8 mouse cellular contexts compared by ENCODE assay signal in the genomic region with DNA sequence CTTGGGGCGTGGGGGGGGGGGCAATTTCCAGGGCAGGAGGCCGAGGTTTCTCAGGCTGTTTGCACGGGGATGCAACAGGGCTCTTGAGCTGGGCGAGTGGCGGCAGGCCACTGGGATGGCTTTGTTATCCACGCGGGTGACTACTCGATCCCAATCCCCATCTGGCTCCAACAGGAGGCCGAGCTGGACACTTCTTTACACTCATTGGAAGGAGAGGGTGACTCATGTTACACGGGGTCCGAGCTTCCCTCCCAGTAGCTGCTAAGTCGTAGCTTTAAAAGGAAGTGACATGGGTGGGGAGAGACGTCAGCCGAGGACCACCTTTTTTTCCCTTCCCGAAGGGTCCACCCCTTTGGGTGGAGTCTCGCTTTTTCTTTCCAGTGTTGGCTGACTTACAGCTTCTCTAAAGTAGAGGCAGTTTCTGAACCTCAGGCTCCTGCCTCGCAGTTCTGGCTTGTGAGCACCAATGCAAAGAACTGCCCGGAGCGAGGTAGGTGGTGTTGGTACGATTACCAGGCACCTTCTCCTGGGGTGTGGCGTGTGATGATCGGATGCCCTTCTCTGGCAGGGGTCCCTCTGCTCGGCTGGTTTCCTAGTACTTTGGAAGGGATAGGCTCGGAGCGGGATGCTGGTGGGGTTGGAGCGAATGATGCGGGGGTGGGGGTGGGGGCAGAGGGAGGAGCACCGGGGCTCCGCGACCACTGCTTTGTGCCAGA. TPM values are rescaled to one million over a fixed set of nuclear protein-coding genes. Genes with fewer than 3 reads are reported as not detected.
DNase-seq lines count a peak whose midpoint lies in the region; ATAC-seq lines count a peak whose summit lies in the region.

No protein-coding gene starts in this region.

- H3K9me3 ChIP-seq in embryonic facial prominence, embryonic 12.5 days = no peaks in the 10 kb centered on the region
- H3K9me3 ChIP-seq in limb, embryonic 11.5 days (ENCODE audit: control insufficient read depth, low read length) = no peaks in the 10 kb centered on the region
- H3K9me3 ChIP-seq in midbrain, embryonic 13.5 days = no peaks in the 10 kb centered on the region

- peak overlapping the region; percentile 68 for H3K9ac ChIP-seq in embryonic facial prominence, embryonic 12.5 days
- H3K9ac ChIP-seq in limb, embryonic 11.5 days (ENCODE audit: low read length) = peak overlapping the region; percentile 64
- H3K9ac ChIP-seq in midbrain, embryonic 13.5 days (replicated peaks) = peak overlapping the region; percentile 76

- peak overlapping the region; percentile 87 for H3K4me2 ChIP-seq in embryonic facial prominence, embryonic 12.5 days (replicated peaks)
- peak overlapping the region; percentile 74 for H3K4me2 ChIP-seq in limb, embryonic 11.5 days (ENCODE audit: low read depth, severe bottlenecking)
- H3K4me2 ChIP-seq in midbrain, embryonic 13.5 days (replicated peaks) = peak overlapping the region; percentile 73

- no peaks in the 10 kb centered on the region for H3K27me3 ChIP-seq in embryonic facial prominence, embryonic 12.5 days
- no peaks in the 10 kb centered on the region for H3K27me3 ChIP-seq in limb, embryonic 11.5 days (ENCODE audit: control insufficient read depth, insufficient read depth, low read length)
- no peaks in the 10 kb centered on the region for H3K27me3 ChIP-seq in midbrain, embryonic 13.5 days

- WGBS in embryonic facial prominence, embryonic 12.5 days = under 1% methylated on average over 30 of the region's 30 CpGs
- WGBS in limb, embryonic 11.5 days = under 1% methylated on average over 29 of the region's 30 CpGs
- under 1% methylated on average over 30 of the region's 30 CpGs for WGBS in midbrain, embryonic 13.5 days

- H3K4me3 ChIP-seq in embryonic facial prominence, embryonic 12.5 days = peak overlapping the region; percentile 66
- H3K4me3 ChIP-seq in limb, embryonic 11.5 days (ENCODE audit: low read depth, low read length) = peak overlapping the region; percentile 50
- H3K4me3 ChIP-seq in midbrain, embryonic 13.5 days (replicated peaks) = peak overlapping the region; percentile 71

- ATAC-seq in embryonic facial prominence, embryonic 12.5 days (ENCODE audit: insufficient number of reproducible peaks, insufficient read depth, low FRiP score, low TSS enrichment) = peak; percentile 93
- peak; percentile 96 for ATAC-seq in limb, embryonic 11.5 days (ENCODE audit: insufficient number of reproducible peaks, low FRiP score, low TSS enrichment, low read depth)
- ATAC-seq in midbrain, embryonic 13.5 days = peak; percentile 95

- H3K27ac ChIP-seq in embryonic facial prominence, embryonic 12.5 days = peak overlapping the region; percentile 94
- H3K27ac ChIP-seq in limb, embryonic 11.5 days (replicated peaks; ENCODE audit: low read depth, low read length) = peak overlapping the region; percentile 90
- H3K27ac ChIP-seq in midbrain, embryonic 13.5 days = peak overlapping the region; percentile 94

- H3K36me3 ChIP-seq in embryonic facial prominence, embryonic 12.5 days = no peaks in the 10 kb centered on the region; the same call in 1 of the 2 replicates
- no peaks in the 10 kb centered on the region for H3K36me3 ChIP-seq in limb, embryonic 11.5 days (ENCODE audit: control insufficient read depth, insufficient read depth, low read length)
- peaks cover 3% of the 10 kb centered on the region; the same call in 1 of the 2 replicates for H3K36me3 ChIP-seq in midbrain, embryonic 13.5 days

- H3K4me1 ChIP-seq in embryonic facial prominence, embryonic 12.5 days = peaks cover 22% of the 10 kb centered on the region
- H3K4me1 ChIP-seq in limb, embryonic 11.5 days (ENCODE audit: control insufficient read depth, insufficient read depth, low read length) = 0 out of 2 replicates have a peak, but pooled peaks cover 6% of the 10 kb centered on the region
- H3K4me1 ChIP-seq in midbrain, embryonic 13.5 days (replicated peaks) = peaks cover 32% of the 10 kb centered on the region

- DNase-seq in 3134 (ENCODE audit: extremely low read depth, insufficient read length, low spot score) = peak; percentile 85
- peak; percentile 83 to 86 for DNase-seq in adrenal gland, postnatal 36 days
- peak; percentile 89 to 94 for DNase-seq in heart, adult 18-20 months
- DNase-seq in kidney, adult 18-20 months = peak; percentile 68
- DNase-seq in limb, embryonic 11.5 days (ENCODE audit: low spot score) = peak; percentile 87
- DNase-seq in spleen, adult 12 weeks (ENCODE audit: low spot score) = peak; percentile 76

RNA-seq across cellular contexts. Expression of a gene that starts 0.6 kb away (rescaled TPM):
- 10 to 100 TPM; 40.7 to 66.7 TPM for total RNA-seq in adrenal gland, postnatal 36 days (2021)
- polyA plus RNA-seq in embryonic facial prominence, embryonic 12.5 days (2016; fragmentation: Nextera tagmentation; extraction: Ambion mirVana) = 42.6 and 44.7 TPM in 2 replicates
- total RNA-seq in heart, adult 18-20 months (2021) = 1 to 10 TPM; 3.7 to 4.5 TPM
- polyA plus RNA-seq in limb, embryonic 11.5 days (2014; fragmentation: Nextera tagmentation; extraction: Ambion mirVana) = 25.5 and 26.3 TPM in 2 replicates
- 51.6 and 51.9 TPM in 2 replicates for polyA plus RNA-seq in midbrain, embryonic 13.5 days (2015; fragmentation: Nextera tagmentation; extraction: Ambion mirVana)

Comparison
In these comparisons a context has a peak if more than half of its experiments do, and no peak if none do; other contexts are left out.
1. Peak in every context shown above with its lines: DNase-seq, ATAC-seq, H3K4me3 ChIP-seq and H3K27ac ChIP-seq.